Mouse (Mus musculus): ENCODE data around the gene Tagln3.

The Tagln3 gene

GRCm38 (mm10) chr16:45720022-45720630 is 4.3 kb downstream of the Tagln3 start:
- no peak for DNase-seq

- no peak for DNase-seq
These were observed 6.1 kb downstream of the Tagln3 start for GRCm38 (mm10) chr16:45718296-45718695.

GRCm38 (mm10) chr16:45714489-45715150 is 9.8 kb downstream of the Tagln3 start:
- DNase-seq: no peak

GRCm38 (mm10) chr16:45713878-45714277 is 10.5 kb downstream of the Tagln3 start:
- DNase-seq: no peak

- DNase-seq: no peak
These were observed 11.1 kb downstream of the Tagln3 start for GRCm38 (mm10) chr16:45713261-45713660.

GRCm38 (mm10) chr16:45711263-45711662 is 13.1 kb downstream of the Tagln3 start:
- DNase-seq: no peak

- no peak for DNase-seq
These were observed 25.1 kb downstream of the Tagln3 start for GRCm38 (mm10) chr16:45699301-45699700.

GRCm38 (mm10) chr16:45697996-45698395 is 26.4 kb downstream of the Tagln3 start:
- DNase-seq: no peak

- no peak for DNase-seq
These were observed 28.8 kb downstream of the Tagln3 start for GRCm38 (mm10) chr16:45695445-45696160.

GRCm38 (mm10) chr16:45693558-45693957 is 30.9 kb downstream of the Tagln3 start, which contains the start of gene Tmprss7:
TSS of gene Tmprss7 (minus strand) at chr16:45693658.
- no peak for DNase-seq

- DNase-seq: no peak
These were observed 31.6 kb downstream of the Tagln3 start for GRCm38 (mm10) chr16:45692851-45693250.

GRCm38 (mm10) chr16:45690178-45690577 is 34.2 kb downstream of the Tagln3 start:
- no peak for DNase-seq

- no peak for DNase-seq
These were observed 37.6 kb downstream of the Tagln3 start for GRCm38 (mm10) chr16:45686833-45687232.

- no peak for DNase-seq
These were observed 39.1 kb downstream of the Tagln3 start for GRCm38 (mm10) chr16:45685295-45685694.

- peak; percentile 44 to 53 for DNase-seq
These were observed 39.6 kb downstream of the Tagln3 start for GRCm38 (mm10) chr16:45684815-45685214.

- DNase-seq: no peak
These were observed 47.9 kb downstream of the Tagln3 start for GRCm38 (mm10) chr16:45676462-45676861.

GRCm38 (mm10) chr16:45670005-45670404 is 54.4 kb downstream of the Tagln3 start:
- DNase-seq: no peak

- no peak for DNase-seq
These were observed 56.2 kb downstream of the Tagln3 start for GRCm38 (mm10) chr16:45668178-45668577.

- DNase-seq: peak in 1 of 2 experiments; percentile 1
These were observed 58.3 kb downstream of the Tagln3 start for GRCm38 (mm10) chr16:45666136-45666535.

GRCm38 (mm10) chr16:45662381-45662780 is 62.0 kb downstream of the Tagln3 start:
- DNase-seq: no peak

Measured in lung, adult 18-20 months (tissue).